Mouse (Mus musculus) cortical plate, adult 2 months (tissue): ENCODE results near the gene Ptprd.

Experiments
- CTCF ChIP-seq: fragments of 200-500 bp; IDR thresholded peaks from 2 replicates; pipeline ENCODE4 v1.5.1; 2011; ENCODE audit warnings: mild to moderate bottlenecking, control low read depth, low read length; ENCODE audit not compliant: insufficient read depth; ENCODE audit errors: extremely low read depth
- POLR2A ChIP-seq: fragments of 200-500 bp; IDR thresholded peaks from 2 replicates; pipeline ENCODE4 v1.6.1; 2011; ENCODE audit warnings: mild to moderate bottlenecking, low read length, control low read depth; ENCODE audit not compliant: insufficient read depth; ENCODE audit errors: extremely low read depth

DNA sequence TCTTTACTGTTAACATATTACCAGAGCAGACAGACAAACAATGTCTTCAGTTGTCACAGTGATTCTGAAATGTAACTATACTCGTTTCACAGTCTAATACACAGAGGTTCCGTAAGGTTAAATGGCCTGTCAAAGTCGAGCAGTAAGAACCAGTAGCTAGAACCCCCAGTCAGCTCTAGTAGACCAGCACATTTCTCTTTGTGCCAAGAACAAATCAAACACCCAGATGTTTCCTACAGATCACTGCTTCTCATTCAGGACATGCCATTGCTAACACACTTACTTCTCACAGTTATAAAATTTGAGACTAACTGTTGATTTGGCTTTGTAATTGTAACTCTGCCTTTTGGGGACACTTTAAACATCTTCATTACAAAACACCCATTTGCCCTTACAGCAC is 1802.6 kb downstream of the Ptprd start:
- TF ChIP-seq CTCF (no peak), POLR2A (no peak)
